Mouse (Mus musculus) 3134 (cell line): Measurements from ENCODE around the gene Cd59a.

Experiments
- DNase-seq: peaks from one replicate; pipeline ENCODE4 v3.0.0-alpha.2; 2011; ENCODE audit warnings: low spot score; ENCODE audit not compliant: insufficient read length; ENCODE audit errors: extremely low read depth

The Cd59a gene

GRCm38 (mm10) chr2:104134150-104135056 lies 38.8 kb downstream of the Cd59a start:
- no peak for DNase-seq

GRCm38 (mm10) chr2:104135920-104136319 lies 40.3 kb downstream of the Cd59a start:
- no peak for DNase-seq

- DNase-seq = no peak
Observed at GRCm38 (mm10) chr2:104142140-104142539, 46.5 kb downstream of the Cd59a start.

GRCm38 (mm10) chr2:104144004-104144403 lies 48.4 kb downstream of the Cd59a start:
- no peak for DNase-seq

- DNase-seq = peak; percentile 85
Observed at GRCm38 (mm10) chr2:104145983-104146382, 50.4 kb downstream of the Cd59a start.

GRCm38 (mm10) chr2:104147910-104148561 lies 52.4 kb downstream of the Cd59a start:
- no peak for DNase-seq

GRCm38 (mm10) chr2:104150608-104151397 lies 55.2 kb downstream of the Cd59a start:
- no peak for DNase-seq

- no peak for DNase-seq
Observed at GRCm38 (mm10) chr2:104153345-104153744, 57.7 kb downstream of the Cd59a start.

GRCm38 (mm10) chr2:104153876-104154275 lies 58.3 kb downstream of the Cd59a start:
- DNase-seq = no peak

- DNase-seq = no peak
Observed at GRCm38 (mm10) chr2:104157831-104158230, 62.2 kb downstream of the Cd59a start.

- DNase-seq = no peak
Observed at GRCm38 (mm10) chr2:104163418-104163817, 67.8 kb downstream of the Cd59a start.

- DNase-seq = no peak
Observed at GRCm38 (mm10) chr2:104163978-104164487, 68.4 kb downstream of the Cd59a start.
